Mouse (Mus musculus) gastrocnemius, adult 2 months (tissue): ENCODE measurements around the gene Erbb2. TPM values are rescaled to one million over a fixed set of nuclear protein-coding genes. Genes with fewer than 3 reads are reported as not detected.

Source experiments
- DNase-seq: peaks from one replicate; pipeline ENCODE4 v3.0.0; 2022
- H3K27ac ChIP-seq: fragments of 200-600 bp; 2 replicates; pipeline ENCODE4 v1.8.1; 2022; ENCODE audit warnings: mild to moderate bottlenecking
- H3K4me3 ChIP-seq: fragments of 200-600 bp; 2 replicates; pipeline ENCODE4 v1.8.1; 2022; ENCODE audit warnings: mild to moderate bottlenecking, moderate library complexity
- CTCF ChIP-seq: fragments of 200-600 bp; IDR thresholded peaks from 2 replicates; pipeline ENCODE4 v1.8.1; 2022; ENCODE audit warnings: antibody characterized with exemption, mild to moderate bottlenecking, moderate library complexity
- intact Hi-C: fragments of 180-260 bp; cut with DNase I; formaldehyde crosslinking; loops from one replicate; pipeline ENCODE4 v1.15.1; 2025
- total RNA-seq, 2 experiments: library from RNA; stranded (reverse); gene quantifications; 2 replicates each; pipeline ENCODE4 v1.2.3; 2021

Gene Erbb2
- total RNA-seq, 2 experiments from 2014 or later: 1.6 to 1.9 TPM

GRCm38 (mm10) chr11:98412797-98413301 is 579 bp downstream of the Erbb2 start:
- Histone ChIP-seq H3K4me3 (peak overlapping the region; percentile 90), H3K27ac (peak overlapping the region; percentile 90)
- TF ChIP-seq CTCF: no peak
- DNase-seq: no peak
- intact Hi-C loops: loop anchor here (5.0 kb wide), 1 partner anchor 44 kb away; no protein-coding TSS in a partner anchor

DNA sequence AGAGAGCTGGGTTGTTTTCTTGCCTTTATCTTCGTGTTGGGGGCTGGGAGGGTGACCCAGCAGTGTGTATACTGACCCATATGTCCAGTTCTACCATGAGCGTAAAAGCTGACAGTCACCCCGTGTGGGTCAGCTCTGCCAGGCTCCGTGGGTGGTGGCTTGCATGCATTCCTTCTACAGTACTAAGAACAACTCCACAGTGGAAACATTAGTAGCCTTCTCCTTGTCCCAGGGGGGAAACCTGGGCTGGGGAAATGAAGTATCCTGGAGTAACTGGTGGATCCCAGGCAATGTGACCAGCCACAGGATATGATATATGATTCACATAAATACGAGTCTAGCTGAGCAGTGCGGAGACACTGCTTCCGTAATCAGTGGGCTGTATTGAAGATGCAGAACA is 1.5 kb downstream of the Erbb2 start:
- Histone ChIP-seq H3K27ac (no peak overlapping the region), H3K4me3 (peak overlapping the region; percentile 90)
- no peak for TF ChIP-seq CTCF
- intact Hi-C loops: loop anchor here (5.0 kb wide), 1 partner anchor 44 kb away; no protein-coding TSS in a partner anchor
- no peak for DNase-seq

DNA sequence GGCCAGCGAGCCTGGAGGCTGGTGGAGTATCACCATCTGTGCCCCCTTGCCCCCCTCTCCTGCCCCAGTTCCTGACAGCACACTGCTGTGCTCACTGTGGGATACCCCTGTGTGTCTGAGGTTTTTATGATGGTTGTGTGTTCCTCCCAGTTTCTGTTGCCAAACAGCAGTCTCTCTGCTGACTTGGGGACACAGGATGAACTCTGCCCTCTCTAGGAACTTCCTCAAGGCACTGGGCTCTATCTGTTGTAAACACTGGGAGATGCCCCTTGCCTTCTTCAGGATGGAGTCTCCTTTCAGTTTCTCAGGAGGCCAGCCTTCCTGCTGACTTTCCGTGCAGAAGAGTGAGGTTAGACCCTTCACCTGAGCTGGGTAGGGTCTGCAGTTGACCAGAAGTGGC is 1.9 kb downstream of the Erbb2 start:
- DNase-seq: no peak
- H3K4me3 ChIP-seq: peak overlapping the region; percentile 90
- H3K27ac ChIP-seq: no peak overlapping the region
- intact Hi-C loops: loop anchor here (5.0 kb wide), 1 partner anchor 43 kb away; no protein-coding TSS in a partner anchor
- TF ChIP-seq CTCF: no peak

DNA sequence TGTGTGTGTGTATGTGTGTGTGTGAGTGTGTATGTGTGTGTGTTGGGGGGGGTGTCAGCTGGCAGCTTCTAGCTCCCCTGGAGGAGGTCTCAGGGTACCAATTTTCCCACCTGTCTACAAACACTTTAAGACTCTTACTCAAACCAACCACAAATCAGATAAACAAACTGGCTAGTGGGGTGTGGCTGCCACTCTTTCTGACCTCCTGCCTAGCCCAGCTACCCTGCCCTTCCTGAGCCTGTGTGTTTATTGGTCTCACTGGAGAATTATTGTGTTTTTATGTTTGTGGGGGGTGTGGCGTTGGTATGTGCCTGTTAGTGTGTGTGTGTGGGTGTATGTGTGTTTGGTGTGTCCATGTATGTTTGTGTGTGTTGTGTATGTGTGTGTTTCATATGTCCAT is 4.8 kb downstream of the Erbb2 start:
- Histone ChIP-seq H3K4me3 (no peak overlapping the region), H3K27ac (no peak overlapping the region)
- TF ChIP-seq CTCF: no peak
- intact Hi-C loops: no loop called here
- no peak for DNase-seq

DNA sequence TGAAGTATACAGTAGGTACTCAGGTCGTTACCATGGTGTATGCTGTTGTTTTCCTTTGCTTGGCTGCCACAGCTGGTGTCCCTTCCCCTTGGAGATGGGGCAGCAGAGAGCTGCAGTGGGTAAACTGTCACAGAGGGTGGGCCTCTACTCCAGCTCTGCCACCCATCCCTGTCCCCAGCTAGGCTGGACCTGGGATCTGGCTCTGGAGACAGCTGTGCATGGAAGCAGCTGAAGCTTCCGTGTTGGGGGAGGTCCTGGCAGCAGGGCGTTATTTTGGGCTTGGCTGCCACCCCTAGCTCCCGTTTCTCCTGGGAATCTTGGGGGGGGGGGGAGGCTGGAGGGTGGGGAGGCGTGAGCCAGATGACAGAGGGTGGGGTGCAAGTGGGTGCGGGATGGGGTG is 6.0 kb downstream of the Erbb2 start:
- no peak for TF ChIP-seq CTCF
- intact Hi-C loops: no loop called here
- Histone ChIP-seq H3K4me3 (no peak overlapping the region), H3K27ac (no peak overlapping the region)
- no peak for DNase-seq

GRCm38 (mm10) chr11:98418939-98419547 is 6.8 kb downstream of the Erbb2 start:
- no peak for TF ChIP-seq CTCF
- H3K27ac ChIP-seq: no peak overlapping the region
- no peak for DNase-seq
- no peak overlapping the region for H3K4me3 ChIP-seq
- intact Hi-C loops: no loop called here

GRCm38 (mm10) chr11:98426592-98426991 is 14.3 kb downstream of the Erbb2 start:
- H3K4me3 ChIP-seq: no peak overlapping the region
- intact Hi-C loops: no loop called here
- H3K27ac ChIP-seq: no peak overlapping the region
- DNase-seq: peak; percentile 6
- no peak for TF ChIP-seq CTCF

DNA sequence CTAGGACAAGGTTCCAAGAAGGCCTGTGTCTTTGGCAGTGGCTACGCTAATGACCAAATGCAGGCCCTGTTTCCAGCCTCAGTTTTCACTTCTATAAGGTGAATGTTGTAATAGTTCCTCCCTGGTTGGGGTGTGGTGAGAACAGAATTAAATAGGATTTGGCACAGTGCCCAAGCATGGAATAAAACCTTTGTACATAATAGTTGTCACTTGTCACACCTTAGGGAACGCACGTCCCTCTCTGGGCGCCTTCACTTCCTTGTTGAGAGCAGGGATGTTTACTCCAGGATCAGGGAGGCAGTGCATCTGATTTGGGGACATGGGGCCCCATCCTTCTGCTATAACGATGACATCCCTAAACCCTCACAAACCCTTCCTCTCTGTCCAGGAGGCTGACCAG is 16.2 kb downstream of the Erbb2 start:
- intact Hi-C loops: no loop called here
- no peak overlapping the region for H3K4me3 ChIP-seq
- H3K27ac ChIP-seq: no peak overlapping the region
- DNase-seq: no peak
- no peak for TF ChIP-seq CTCF

- no peak overlapping the region for H3K4me3 ChIP-seq
- TF ChIP-seq CTCF: no peak
- DNase-seq: no peak
- no peak overlapping the region for H3K27ac ChIP-seq
- intact Hi-C loops: no loop called here
Observed at GRCm38 (mm10) chr11:98431743-98432502, 19.7 kb downstream of the Erbb2 start.

GRCm38 (mm10) chr11:98435723-98436122 is 23.5 kb downstream of the Erbb2 start:
- TF ChIP-seq CTCF: no peak
- intact Hi-C loops: no loop called here
- H3K4me3 ChIP-seq: no peak overlapping the region

GRCm38 (mm10) chr11:98437441-98437840 is 25.2 kb downstream of the Erbb2 start:
- intact Hi-C loops: no loop called here
- DNase-seq: no peak
- Histone ChIP-seq H3K4me3 (no peak overlapping the region), H3K27ac (no peak overlapping the region)
- TF ChIP-seq CTCF: no peak

More at GRCm38 (mm10) chr11:98435723-98436122, 23.5 kb downstream of the Erbb2 start:
- H3K27ac ChIP-seq: no peak overlapping the region
- DNase-seq: no peak

- intact Hi-C loops: loop anchor here (1.0 to 2.0 kb wide), 2 partner anchors 38 to 96 kb away; partner anchors contain the start of gene Pgap3
- Histone ChIP-seq H3K4me3 (peak within 1 kb of the TSS; percentile 79), H3K27ac (peak within 1 kb of the TSS; percentile 91)
- peak; percentile 96 for DNase-seq
- TF ChIP-seq CTCF: peak; percentile 97
Observed at GRCm38 (mm10) chr11:98438331-98439158, 26.3 kb downstream of the Erbb2 start, which contains the start of gene Mien1. TSS of gene Mien1 (minus strand) at chr11:98438991.
